Mouse (Mus musculus) hindbrain, embryonic 11.5 days (tissue): ENCODE data around the gene Gm10663. TPM values are rescaled to one million over a fixed set of nuclear protein-coding genes. Genes with fewer than 3 reads are reported as not detected.
A peak's percentile ranks its signal among the peaks of the same experiment; 100 is the strongest.

Experiments used
- ATAC-seq: fragments of 200-750 bp; cut with Nextera tagmentation; 2 replicates; pipeline ENCODE4 v1.8.0; 2017; ENCODE audit warnings: mild to moderate bottlenecking, moderate TSS enrichment, moderate library complexity; ENCODE audit not compliant: low FRiP score
- DNase-seq: peaks from one replicate; pipeline ENCODE4 v3.0.0-alpha.2; 2015; ENCODE audit warnings: low spot score
- H3K27ac ChIP-seq: fragments of 300-500 bp; sonication (generic); 2 replicates; pipeline ENCODE4 v1.5.1; 2014; ENCODE audit warnings: mild to moderate bottlenecking, low read depth, low read length
- H3K27me3 ChIP-seq: fragments of 300-500 bp; sonication (generic); 2 replicates; pipeline ENCODE4 v1.6.1; 2014; ENCODE audit warnings: mild to moderate bottlenecking, low read length, moderate library complexity, mixed read lengths; ENCODE audit not compliant: control insufficient read depth, insufficient read depth
- H3K36me3 ChIP-seq: fragments of 300-500 bp; sonication (generic); 2 replicates; pipeline ENCODE4 v1.6.1; 2014; ENCODE audit warnings: mild to moderate bottlenecking, low read length, moderate library complexity, mixed read lengths; ENCODE audit not compliant: control insufficient read depth, insufficient read depth
- H3K4me1 ChIP-seq: fragments of 300-500 bp; sonication (generic); replicated peaks from 2 replicates; pipeline ENCODE4 v1.6.1; 2014; ENCODE audit warnings: low read length, mixed read lengths; ENCODE audit not compliant: control insufficient read depth, insufficient read depth
- H3K4me2 ChIP-seq: fragments of 300-500 bp; sonication (generic); replicated peaks from 2 replicates; pipeline ENCODE4 v1.6.1; 2014; ENCODE audit warnings: mild to moderate bottlenecking, low read depth, low read length
- H3K4me3 ChIP-seq: fragments of 300-500 bp; sonication (generic); 2 replicates; pipeline ENCODE4 v1.5.1; 2014; ENCODE audit warnings: low read depth, low read length
- H3K9ac ChIP-seq: fragments of 300-500 bp; sonication (generic); 2 replicates; pipeline ENCODE4 v1.6.1; 2014; ENCODE audit warnings: low read depth, low read length
- H3K9me3 ChIP-seq: fragments of 300-500 bp; sonication (generic); 2 replicates; pipeline ENCODE4 v1.6.1; 2016; ENCODE audit warnings: low read length; ENCODE audit not compliant: control insufficient read depth
- WGBS: fragments of 180-500 bp; shearing (Covaris S2); extraction: QIAGEN DNeasy Blood & Tissue Kit; methylation state at CpG from one replicate; pipeline ENCODE4 v1.1.7; 2014; 5-methylcytosine and 5-hydroxymethylcytosine counted together
- polyA plus RNA-seq: library from polyadenylated mRNA; unstranded; fragments of >200 nt; fragmentation: Nextera tagmentation; extraction: Ambion mirVana; gene quantifications from 2 replicates; pipeline ENCODE4 v1.2.1, GENCODE M21; 2014

Gm10663 gene
- polyA plus RNA-seq, 1 experiment from 2014 or later = not detected

- Histone ChIP-seq H3K27me3 (no peaks in the 10 kb centered on the region), H3K4me3 (no peak overlapping the region), H3K9me3 (no peaks in the 10 kb centered on the region), H3K27ac (no peak overlapping the region), H3K9ac (no peak overlapping the region), H3K36me3 (no peaks in the 10 kb centered on the region), H3K4me2 (peak overlapping the region; percentile 17; the same call in 1 of the 2 replicates), H3K4me1 (no peaks in the 10 kb centered on the region)
- ATAC-seq (peak; percentile 38; the same call in 1 of the 2 replicates), DNase-seq (no peak)
- 31% methylated on average over 5 of the region's 5 CpGs for WGBS
These were observed 28.3 kb upstream of the Gm10663 start for GRCm38 (mm10) chr8:65046565-65046964.

GRCm38 (mm10) chr8:65047193-65047592 lies 27.6 kb upstream of the Gm10663 start:
- ATAC-seq (no peak), DNase-seq (no peak)
- H3K4me3 ChIP-seq = no peak overlapping the region
- no peaks in the 10 kb centered on the region for H3K9me3 ChIP-seq
- no peaks in the 10 kb centered on the region for H3K4me1 ChIP-seq
- 94% methylated on average over 4 of the region's 4 CpGs for WGBS
- no peak overlapping the region for H3K27ac ChIP-seq
- H3K27me3 ChIP-seq = no peaks in the 10 kb centered on the region
- no peak overlapping the region for H3K4me2 ChIP-seq
- no peak overlapping the region for H3K9ac ChIP-seq
- H3K36me3 ChIP-seq = no peaks in the 10 kb centered on the region

- no peak overlapping the region for H3K27ac ChIP-seq
- H3K4me1 ChIP-seq = no peaks in the 10 kb centered on the region
- WGBS = 88% methylated on average over 4 of the region's 4 CpGs
- H3K4me3 ChIP-seq = no peak overlapping the region
- H3K27me3 ChIP-seq = no peaks in the 10 kb centered on the region
- DNase-seq (no peak), ATAC-seq (no peak)
- no peaks in the 10 kb centered on the region for H3K9me3 ChIP-seq
- H3K9ac ChIP-seq = no peak overlapping the region
- no peaks in the 10 kb centered on the region for H3K36me3 ChIP-seq
- H3K4me2 ChIP-seq = no peak overlapping the region
These were observed 27.0 kb upstream of the Gm10663 start for GRCm38 (mm10) chr8:65047801-65048200.

- no peak for ATAC-seq
- no peak for DNase-seq
- no peaks in the 10 kb centered on the region for H3K9me3 ChIP-seq
- H3K36me3 ChIP-seq = no peaks in the 10 kb centered on the region
- H3K27me3 ChIP-seq = no peaks in the 10 kb centered on the region
- no peak overlapping the region for H3K4me3 ChIP-seq
- H3K4me1 ChIP-seq = no peaks in the 10 kb centered on the region
- H3K4me2 ChIP-seq = no peak overlapping the region
- 96% methylated on average over 3 of the region's 3 CpGs for WGBS
- H3K27ac ChIP-seq = no peak overlapping the region
- no peak overlapping the region for H3K9ac ChIP-seq
These were observed 21.3 kb upstream of the Gm10663 start for GRCm38 (mm10) chr8:65053554-65053953.

GRCm38 (mm10) chr8:65053968-65054367 lies 20.9 kb upstream of the Gm10663 start:
- DNase-seq (no peak), ATAC-seq (no peak)
- Histone ChIP-seq H3K4me3 (no peak overlapping the region), H3K36me3 (no peaks in the 10 kb centered on the region), H3K9me3 (no peaks in the 10 kb centered on the region), H3K4me2 (no peak overlapping the region), H3K4me1 (no peaks in the 10 kb centered on the region), H3K9ac (no peak overlapping the region), H3K27ac (no peak overlapping the region), H3K27me3 (no peaks in the 10 kb centered on the region)
- WGBS = 61% methylated on average over 5 of the region's 5 CpGs

- Histone ChIP-seq H3K27ac (no peak overlapping the region), H3K36me3 (no peaks in the 10 kb centered on the region), H3K9me3 (no peaks in the 10 kb centered on the region), H3K9ac (no peak overlapping the region), H3K4me3 (no peak overlapping the region), H3K4me2 (no peak overlapping the region), H3K4me1 (no peaks in the 10 kb centered on the region), H3K27me3 (no peaks in the 10 kb centered on the region)
- ATAC-seq (no peak; the same call in 1 of the 2 replicates), DNase-seq (no peak)
- 93% methylated on average over 4 of the region's 4 CpGs for WGBS
These were observed 18.1 kb upstream of the Gm10663 start for GRCm38 (mm10) chr8:65056722-65057121.

GRCm38 (mm10) chr8:65062195-65062594 lies 12.6 kb upstream of the Gm10663 start:
- WGBS = 81% methylated on average over 4 of the region's 4 CpGs
- Histone ChIP-seq H3K9ac (no peak overlapping the region), H3K36me3 (no peaks in the 10 kb centered on the region), H3K27ac (no peak overlapping the region), H3K27me3 (no peaks in the 10 kb centered on the region), H3K4me1 (no peaks in the 10 kb centered on the region), H3K4me3 (no peak overlapping the region), H3K9me3 (no peaks in the 10 kb centered on the region), H3K4me2 (no peak overlapping the region)
- ATAC-seq = no peak
- no peak for DNase-seq

GRCm38 (mm10) chr8:65064071-65064470 lies 10.8 kb upstream of the Gm10663 start:
- no peaks in the 10 kb centered on the region for H3K9me3 ChIP-seq
- H3K27me3 ChIP-seq = no peaks in the 10 kb centered on the region
- H3K4me3 ChIP-seq = no peak overlapping the region
- no peak overlapping the region for H3K27ac ChIP-seq
- no peaks in the 10 kb centered on the region for H3K4me1 ChIP-seq
- H3K9ac ChIP-seq = no peak overlapping the region
- ATAC-seq (no peak), DNase-seq (no peak)
- H3K36me3 ChIP-seq = no peaks in the 10 kb centered on the region
- H3K4me2 ChIP-seq = no peak overlapping the region
- WGBS = 57% methylated on average over 2 of the region's 2 CpGs

GRCm38 (mm10) chr8:65065622-65066021 lies 9.2 kb upstream of the Gm10663 start:
- Histone ChIP-seq H3K27me3 (no peaks in the 10 kb centered on the region), H3K36me3 (no peaks in the 10 kb centered on the region), H3K4me1 (no peaks in the 10 kb centered on the region), H3K4me2 (no peak overlapping the region), H3K27ac (no peak overlapping the region), H3K4me3 (no peak overlapping the region), H3K9me3 (no peaks in the 10 kb centered on the region), H3K9ac (no peak overlapping the region)
- DNase-seq (no peak), ATAC-seq (no peak)
- WGBS = 86% methylated on average over 3 of the region's 3 CpGs
